Mouse (Mus musculus) B cell, adult 62 days (primary cell): ENCODE data around the gene F2r. TPM values are rescaled to one million over a fixed set of nuclear protein-coding genes. Genes with fewer than 3 reads are reported as not detected.

Source experiments
- total RNA-seq: library from RNA; stranded (reverse); gene quantifications from 4 replicates; pipeline ENCODE4 v1.2.4, GENCODE M21; 2023

Gene F2r
- 0.33 to 0.53 TPM (median 0.45 TPM) in 3 of 4 replicates, not detected in the other for total RNA-seq

DNA sequence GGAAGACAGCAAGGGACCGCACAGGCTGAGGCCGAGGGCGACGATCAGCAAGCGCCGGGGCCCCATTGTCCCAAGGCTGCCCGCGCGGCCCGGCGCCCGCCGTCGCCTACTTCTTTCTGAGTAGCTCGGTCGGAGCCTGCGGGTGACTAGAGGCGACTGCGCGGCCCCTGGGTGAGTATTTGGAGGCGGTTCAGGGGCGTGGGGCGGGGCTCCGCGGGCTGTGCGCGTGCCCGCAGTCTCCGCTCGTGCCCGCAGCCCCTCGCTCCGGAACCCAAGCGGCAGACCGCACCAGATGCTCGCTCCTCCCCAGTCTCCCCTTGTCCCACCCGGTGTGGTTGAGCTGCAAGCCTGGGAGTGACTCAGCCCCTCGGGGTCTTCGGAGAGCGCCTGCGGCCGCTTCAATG lies at the start of gene F2r:
Gene F2r (minus strand): TSS at position 179 of the 404 bp plus-strand sequence.

Other genes with a start within 250 kb of the F2r start
- 45.8 to 49.7 TPM (median 47.6 TPM) in 4 replicates for gene Aggf1, start 243.1 kb downstream of the F2r start, total RNA-seq
- not detected in 4 replicates for gene Crhbp, start 173.6 kb downstream of the F2r start, total RNA-seq
- gene S100z, start 139.8 kb downstream of the F2r start, total RNA-seq, result not detected in 4 replicates
- 0.27 to 0.60 TPM (median 0.31 TPM) in 4 replicates for gene F2rl1, start 93.3 kb downstream of the F2r start, total RNA-seq
- not detected in 4 replicates for gene F2rl2, start 78.4 kb upstream of the F2r start, total RNA-seq